Mouse (Mus musculus) heart, embryonic 15.5 days (tissue): ENCODE measurements around the gene Syne3. TPM values are rescaled to one million over a fixed set of nuclear protein-coding genes. Genes with fewer than 3 reads are reported as not detected.

ENCODE experiments used
- ATAC-seq: fragments of 200-750 bp; cut with Nextera tagmentation; replicated peaks from 2 replicates; pipeline ENCODE4 v1.8.0; 2017; ENCODE audit warnings: low read depth, moderate TSS enrichment; ENCODE audit not compliant: insufficient number of reproducible peaks, insufficient read depth, low FRiP score
- H3K27ac ChIP-seq: fragments of 300-500 bp; sonication (generic); 2 replicates; pipeline ENCODE4 v1.5.1; 2015; ENCODE audit warnings: mild to moderate bottlenecking, inconsistent platforms
- H3K27me3 ChIP-seq: fragments of 300-500 bp; sonication (generic); 2 replicates; pipeline ENCODE4 v1.6.1; 2015; ENCODE audit warnings: inconsistent platforms
- H3K36me3 ChIP-seq: fragments of 300-500 bp; sonication (generic); 2 replicates; pipeline ENCODE4 v1.6.1; 2015; ENCODE audit warnings: mild to moderate bottlenecking, inconsistent platforms
- H3K4me1 ChIP-seq: fragments of 300-500 bp; sonication (generic); replicated peaks from 2 replicates; pipeline ENCODE4 v1.6.1; 2015; ENCODE audit warnings: inconsistent platforms
- H3K4me2 ChIP-seq: fragments of 300-500 bp; sonication (generic); 2 replicates; pipeline ENCODE4 v1.6.1; 2015; ENCODE audit warnings: inconsistent platforms, mild to moderate bottlenecking, moderate library complexity
- H3K4me3 ChIP-seq: fragments of 300-500 bp; sonication (generic); 2 replicates; pipeline ENCODE4 v1.5.1; 2015; ENCODE audit warnings: mild to moderate bottlenecking, inconsistent platforms
- H3K9ac ChIP-seq: fragments of 300-500 bp; sonication (generic); 2 replicates; pipeline ENCODE4 v1.6.1; 2015; ENCODE audit warnings: mild to moderate bottlenecking, inconsistent platforms
- H3K9me3 ChIP-seq: fragments of 300-500 bp; sonication (generic); replicated peaks from 2 replicates; pipeline ENCODE4 v1.6.1; 2016; ENCODE audit warnings: inconsistent platforms
- WGBS: fragments of 180-500 bp; shearing (Covaris S2); methylation state at CpG from one replicate; pipeline ENCODE4 v1.1.7; 2015; ENCODE audit warnings: mixed read lengths; 5-methylcytosine and 5-hydroxymethylcytosine counted together
- polyA plus RNA-seq: library from polyadenylated mRNA; unstranded; fragments of >200 nt; fragmentation: Nextera tagmentation; extraction: Ambion mirVana; gene quantifications from 2 replicates; pipeline ENCODE4 v1.2.1, GENCODE M21; 2015

Gene Syne3
- polyA plus RNA-seq, 1 experiment from 2014 or later = 1.6 TPM

GRCm38 (mm10) chr12:104978943-104979723, 30.5 kb downstream of the Syne3 start:
- H3K27me3 ChIP-seq = no peaks in the 10 kb centered on the region
- peak overlapping the region; percentile 87 for H3K27ac ChIP-seq
- no peak overlapping the region for H3K9ac ChIP-seq
- H3K36me3 ChIP-seq = no peaks in the 10 kb centered on the region
- no peak; the same call in 1 of the 2 replicates for ATAC-seq
- peaks cover 16% of the 10 kb centered on the region for H3K4me1 ChIP-seq
- no peak overlapping the region for H3K4me3 ChIP-seq
- peak overlapping the region; percentile 41 for H3K4me2 ChIP-seq
- 53% methylated on average over 22 of the region's 22 CpGs for WGBS
- no peaks in the 10 kb centered on the region for H3K9me3 ChIP-seq

GRCm38 (mm10) chr12:104978420-104978819, 31.2 kb downstream of the Syne3 start:
- no peaks in the 10 kb centered on the region for H3K27me3 ChIP-seq
- no peaks in the 10 kb centered on the region for H3K36me3 ChIP-seq
- peaks cover 16% of the 10 kb centered on the region for H3K4me1 ChIP-seq
- peak overlapping the region; percentile 87 for H3K27ac ChIP-seq
- peak; percentile 28; the same call in 1 of the 2 replicates for ATAC-seq
- no peak overlapping the region for H3K9ac ChIP-seq
- WGBS = 26% methylated on average over 9 of the region's 9 CpGs
- no peaks in the 10 kb centered on the region for H3K9me3 ChIP-seq
- H3K4me3 ChIP-seq = no peak overlapping the region
- peak overlapping the region; percentile 41 for H3K4me2 ChIP-seq

- no peak for ATAC-seq
- WGBS = 79% methylated on average over 7 of the region's 7 CpGs
Measured at GRCm38 (mm10) chr12:104976903-104977302, 32.7 kb downstream of the Syne3 start.

GRCm38 (mm10) chr12:104976331-104976817, 33.2 kb downstream of the Syne3 start:
- Histone ChIP-seq H3K9me3 (no peaks in the 10 kb centered on the region), H3K9ac (no peak overlapping the region), H3K27me3 (no peaks in the 10 kb centered on the region), H3K36me3 (no peaks in the 10 kb centered on the region), H3K4me3 (no peak overlapping the region), H3K4me1 (peaks cover 21% of the 10 kb centered on the region), H3K4me2 (no peak overlapping the region), H3K27ac (no peak overlapping the region)
- ATAC-seq = no peak
- WGBS = 65% methylated on average over 8 of the region's 8 CpGs

More at GRCm38 (mm10) chr12:104976903-104977302, 32.7 kb downstream of the Syne3 start:
- Histone ChIP-seq H3K9ac (no peak overlapping the region), H3K36me3 (no peaks in the 10 kb centered on the region), H3K27ac (no peak overlapping the region), H3K4me2 (no peak overlapping the region), H3K9me3 (no peaks in the 10 kb centered on the region), H3K4me1 (peaks cover 21% of the 10 kb centered on the region), H3K4me3 (no peak overlapping the region), H3K27me3 (no peaks in the 10 kb centered on the region)

- Histone ChIP-seq H3K4me2 (no peak overlapping the region), H3K27me3 (no peaks in the 10 kb centered on the region), H3K9ac (no peak overlapping the region), H3K9me3 (no peaks in the 10 kb centered on the region), H3K36me3 (no peaks in the 10 kb centered on the region), H3K4me1 (peaks cover 10% of the 10 kb centered on the region), H3K4me3 (no peak overlapping the region), H3K27ac (no peak overlapping the region)
- 44% methylated on average over 6 of the region's 6 CpGs for WGBS
- ATAC-seq = no peak
Measured at GRCm38 (mm10) chr12:104972860-104973259, 36.7 kb downstream of the Syne3 start.

GRCm38 (mm10) chr12:104969618-104970017, 40.0 kb downstream of the Syne3 start:
- 48% methylated on average over 4 of the region's 4 CpGs for WGBS
- no peaks in the 10 kb centered on the region; the same call in 1 of the 2 replicates for H3K27me3 ChIP-seq
- no peak overlapping the region for H3K27ac ChIP-seq
- H3K4me3 ChIP-seq = no peak overlapping the region
- no peak overlapping the region for H3K4me2 ChIP-seq
- no peaks in the 10 kb centered on the region for H3K9me3 ChIP-seq
- ATAC-seq = no peak; the same call in 1 of the 2 replicates
- no peak overlapping the region for H3K9ac ChIP-seq
- H3K4me1 ChIP-seq = peaks cover 20% of the 10 kb centered on the region
- no peaks in the 10 kb centered on the region for H3K36me3 ChIP-seq

- no peaks in the 10 kb centered on the region for H3K9me3 ChIP-seq
- H3K9ac ChIP-seq = no peak overlapping the region
- ATAC-seq = no peak
- H3K36me3 ChIP-seq = no peaks in the 10 kb centered on the region
- 70% methylated on average over 9 of the region's 9 CpGs for WGBS
- H3K27ac ChIP-seq = no peak overlapping the region
- H3K4me3 ChIP-seq = no peak overlapping the region
- H3K4me2 ChIP-seq = no peak overlapping the region
- no peaks in the 10 kb centered on the region; the same call in 1 of the 2 replicates for H3K27me3 ChIP-seq
- peaks cover 20% of the 10 kb centered on the region for H3K4me1 ChIP-seq
Measured at GRCm38 (mm10) chr12:104969177-104969576, 40.4 kb downstream of the Syne3 start.

GRCm38 (mm10) chr12:104964953-104965911, 44.4 kb downstream of the Syne3 start:
- no peak overlapping the region for H3K9ac ChIP-seq
- 58% methylated on average over 7 of the region's 7 CpGs for WGBS
- H3K4me1 ChIP-seq = peaks cover 18% of the 10 kb centered on the region
- no peaks in the 10 kb centered on the region; the same call in 1 of the 2 replicates for H3K27me3 ChIP-seq
- no peak overlapping the region for H3K4me2 ChIP-seq
- no peaks in the 10 kb centered on the region for H3K36me3 ChIP-seq
- ATAC-seq = no peak
- H3K9me3 ChIP-seq = no peaks in the 10 kb centered on the region
- no peak overlapping the region for H3K4me3 ChIP-seq
- H3K27ac ChIP-seq = no peak overlapping the region

GRCm38 (mm10) chr12:104960421-104960820, 49.2 kb downstream of the Syne3 start:
- Histone ChIP-seq H3K36me3 (no peaks in the 10 kb centered on the region), H3K9ac (no peak overlapping the region), H3K4me3 (no peak overlapping the region), H3K27ac (no peak overlapping the region), H3K4me2 (no peak overlapping the region), H3K9me3 (no peaks in the 10 kb centered on the region), H3K4me1 (peaks cover 12% of the 10 kb centered on the region), H3K27me3 (peaks cover 9% of the 10 kb centered on the region)
- no peak for ATAC-seq

GRCm38 (mm10) chr12:104959966-104960365, 49.6 kb downstream of the Syne3 start:
- Histone ChIP-seq H3K4me2 (no peak overlapping the region), H3K36me3 (no peaks in the 10 kb centered on the region), H3K27ac (no peak overlapping the region), H3K9me3 (no peaks in the 10 kb centered on the region), H3K4me3 (no peak overlapping the region), H3K9ac (no peak overlapping the region), H3K27me3 (peaks cover 9% of the 10 kb centered on the region), H3K4me1 (peaks cover 12% of the 10 kb centered on the region; the same call in 1 of the 2 replicates)
- 47% methylated on average over 9 of the region's 9 CpGs for WGBS
- ATAC-seq = no peak

GRCm38 (mm10) chr12:104958263-104958662, 51.3 kb downstream of the Syne3 start:
- Histone ChIP-seq H3K4me3 (no peak overlapping the region), H3K9ac (no peak overlapping the region), H3K9me3 (no peaks in the 10 kb centered on the region), H3K4me2 (no peak overlapping the region), H3K36me3 (no peaks in the 10 kb centered on the region), H3K27ac (no peak overlapping the region), H3K4me1 (peaks cover 10% of the 10 kb centered on the region; the same call in 1 of the 2 replicates), H3K27me3 (peaks cover 9% of the 10 kb centered on the region)
- ATAC-seq = no peak
- WGBS = 69% methylated on average over 11 of the region's 11 CpGs
